Mouse (Mus musculus) neural tube, embryonic 11.5 days (tissue): Measurements from ENCODE around the gene Olfr315. TPM values are rescaled to one million over a fixed set of nuclear protein-coding genes. Genes with fewer than 3 reads are reported as not detected.

Experiments used
- ATAC-seq: fragments of 200-750 bp; cut with Nextera tagmentation; 2 replicates; pipeline ENCODE4 v1.8.0; 2017; ENCODE audit warnings: moderate number of reproducible peaks, mild to moderate bottlenecking, moderate TSS enrichment, moderate library complexity; ENCODE audit not compliant: insufficient read depth, low FRiP score, low TSS enrichment
- DNase-seq: peaks from one replicate; pipeline ENCODE4 v3.0.0-alpha.2; 2015; ENCODE audit warnings: low spot score
- H3K27ac ChIP-seq: fragments of 300-500 bp; sonication (generic); 2 replicates; pipeline ENCODE4 v1.5.1; 2014; ENCODE audit warnings: low read depth, mild to moderate bottlenecking, low read length
- H3K27me3 ChIP-seq: fragments of 300-500 bp; sonication (generic); 2 replicates; pipeline ENCODE4 v1.6.1; 2014; ENCODE audit warnings: mild to moderate bottlenecking, low read length, mixed read lengths; ENCODE audit not compliant: control insufficient read depth, insufficient read depth
- H3K36me3 ChIP-seq: fragments of 300-500 bp; sonication (generic); 2 replicates; pipeline ENCODE4 v1.6.1; 2014; ENCODE audit warnings: mild to moderate bottlenecking, low read length, moderate library complexity, mixed read lengths; ENCODE audit not compliant: control insufficient read depth, insufficient read depth
- H3K4me1 ChIP-seq: fragments of 300-500 bp; sonication (generic); 2 replicates; pipeline ENCODE4 v1.6.1; 2014; ENCODE audit warnings: low read length, mixed read lengths; ENCODE audit not compliant: control insufficient read depth, insufficient read depth
- H3K4me2 ChIP-seq: fragments of 300-500 bp; sonication (generic); 2 replicates; pipeline ENCODE4 v1.6.1; 2014; ENCODE audit warnings: low read depth, mild to moderate bottlenecking, moderate library complexity
- H3K4me3 ChIP-seq: fragments of 300-500 bp; sonication (generic); 2 replicates; pipeline ENCODE4 v1.5.1; 2014; ENCODE audit warnings: low read depth, low read length
- H3K9ac ChIP-seq: fragments of 300-500 bp; sonication (generic); 2 replicates; pipeline ENCODE4 v1.6.1; 2014; ENCODE audit warnings: mild to moderate bottlenecking, low read length
- H3K9me3 ChIP-seq: fragments of 300-500 bp; sonication (generic); 2 replicates; pipeline ENCODE4 v1.6.1; 2016; ENCODE audit warnings: low read length; ENCODE audit not compliant: control insufficient read depth
- WGBS: fragments of 180-500 bp; shearing (Covaris S2); extraction: QIAGEN DNeasy Blood & Tissue Kit; methylation state at CpG from one replicate; pipeline ENCODE4 v1.1.7; 2014; 5-methylcytosine and 5-hydroxymethylcytosine counted together
- polyA plus RNA-seq: library from polyadenylated mRNA; unstranded; fragments of >200 nt; fragmentation: Nextera tagmentation; extraction: Ambion mirVana; gene quantifications from 2 replicates; pipeline ENCODE4 v1.2.1, GENCODE M21; 2014

Gene Olfr315
- polyA plus RNA-seq, 1 experiment from 2014 or later: not detected

GRCm38 (mm10) chr11:58787651-58788050 is 14.7 kb downstream of the Olfr315 start:
- no peaks in the 10 kb centered on the region for H3K27me3 ChIP-seq
- no peaks in the 10 kb centered on the region for H3K9me3 ChIP-seq
- DNase-seq (no peak), ATAC-seq (no peak)
- H3K4me2 ChIP-seq: no peak overlapping the region
- H3K9ac ChIP-seq: no peak overlapping the region
- WGBS: 90% methylated on average over 10 of the region's 10 CpGs
- no peak overlapping the region for H3K4me3 ChIP-seq
- H3K36me3 ChIP-seq: no peaks in the 10 kb centered on the region
- no peaks in the 10 kb centered on the region for H3K4me1 ChIP-seq
- no peak overlapping the region for H3K27ac ChIP-seq

GRCm38 (mm10) chr11:58788346-58788745 is 15.4 kb downstream of the Olfr315 start:
- 89% methylated on average over 8 of the region's 8 CpGs for WGBS
- no peak overlapping the region for H3K4me3 ChIP-seq
- no peaks in the 10 kb centered on the region for H3K27me3 ChIP-seq
- no peaks in the 10 kb centered on the region for H3K4me1 ChIP-seq
- H3K4me2 ChIP-seq: no peak overlapping the region
- DNase-seq (no peak), ATAC-seq (no peak)
- no peak overlapping the region for H3K9ac ChIP-seq
- no peaks in the 10 kb centered on the region for H3K9me3 ChIP-seq
- no peaks in the 10 kb centered on the region for H3K36me3 ChIP-seq
- no peak overlapping the region for H3K27ac ChIP-seq

- no peak overlapping the region for H3K4me3 ChIP-seq
- no peak for ATAC-seq
- H3K36me3 ChIP-seq: no peaks in the 10 kb centered on the region
- no peak overlapping the region for H3K4me2 ChIP-seq
- H3K9ac ChIP-seq: no peak overlapping the region
- 39% methylated on average over 3 of the region's 3 CpGs for WGBS
- H3K9me3 ChIP-seq: no peaks in the 10 kb centered on the region
- DNase-seq: no peak
- no peaks in the 10 kb centered on the region for H3K4me1 ChIP-seq
- no peaks in the 10 kb centered on the region for H3K27me3 ChIP-seq
- H3K27ac ChIP-seq: no peak overlapping the region
Observed at GRCm38 (mm10) chr11:58789532-58789931, 16.5 kb downstream of the Olfr315 start.

GRCm38 (mm10) chr11:58790053-58790452 is 17.1 kb downstream of the Olfr315 start:
- Histone ChIP-seq H3K4me3 (no peak overlapping the region), H3K27ac (no peak overlapping the region), H3K36me3 (no peaks in the 10 kb centered on the region), H3K9ac (no peak overlapping the region), H3K27me3 (no peaks in the 10 kb centered on the region), H3K4me2 (no peak overlapping the region), H3K9me3 (no peaks in the 10 kb centered on the region), H3K4me1 (no peaks in the 10 kb centered on the region)
- 72% methylated on average over 2 of the region's 2 CpGs for WGBS
- ATAC-seq (no peak), DNase-seq (no peak)

GRCm38 (mm10) chr11:58790646-58791045 is 17.7 kb downstream of the Olfr315 start:
- WGBS: 89% methylated on average over 6 of the region's 6 CpGs
- Histone ChIP-seq H3K4me2 (no peak overlapping the region), H3K4me1 (no peaks in the 10 kb centered on the region), H3K9ac (no peak overlapping the region), H3K9me3 (no peaks in the 10 kb centered on the region), H3K4me3 (no peak overlapping the region), H3K27me3 (no peaks in the 10 kb centered on the region), H3K27ac (no peak overlapping the region), H3K36me3 (no peaks in the 10 kb centered on the region)
- ATAC-seq (no peak), DNase-seq (no peak)

- no peak overlapping the region for H3K4me2 ChIP-seq
- no peak overlapping the region for H3K27ac ChIP-seq
- H3K9ac ChIP-seq: no peak overlapping the region
- no peaks in the 10 kb centered on the region for H3K27me3 ChIP-seq
- WGBS: 72% methylated on average over 2 of the region's 2 CpGs
- no peak overlapping the region for H3K4me3 ChIP-seq
- no peaks in the 10 kb centered on the region for H3K9me3 ChIP-seq
- no peaks in the 10 kb centered on the region for H3K36me3 ChIP-seq
- DNase-seq (no peak), ATAC-seq (no peak)
- H3K4me1 ChIP-seq: no peaks in the 10 kb centered on the region
Observed at GRCm38 (mm10) chr11:58795856-58796255, 22.9 kb downstream of the Olfr315 start.

GRCm38 (mm10) chr11:58796850-58797249 is 23.9 kb downstream of the Olfr315 start:
- no peak overlapping the region for H3K27ac ChIP-seq
- H3K4me1 ChIP-seq: peaks cover 5% of the 10 kb centered on the region; the same call in 1 of the 2 replicates
- no peaks in the 10 kb centered on the region for H3K27me3 ChIP-seq
- no peak overlapping the region for H3K9ac ChIP-seq
- H3K36me3 ChIP-seq: no peaks in the 10 kb centered on the region
- no peak overlapping the region for H3K4me2 ChIP-seq
- DNase-seq (no peak), ATAC-seq (no peak)
- H3K4me3 ChIP-seq: no peak overlapping the region
- H3K9me3 ChIP-seq: no peaks in the 10 kb centered on the region
- WGBS: 83% methylated on average over 7 of the region's 7 CpGs

GRCm38 (mm10) chr11:58799747-58800146 is 26.8 kb downstream of the Olfr315 start:
- Histone ChIP-seq H3K27ac (no peak overlapping the region), H3K4me1 (peaks cover 10% of the 10 kb centered on the region; the same call in 1 of the 2 replicates), H3K27me3 (no peaks in the 10 kb centered on the region), H3K4me3 (no peak overlapping the region), H3K9ac (no peak overlapping the region), H3K9me3 (no peaks in the 10 kb centered on the region), H3K36me3 (no peaks in the 10 kb centered on the region), H3K4me2 (no peak overlapping the region)
- WGBS: 75% methylated on average over 5 of the region's 5 CpGs
- ATAC-seq (no peak), DNase-seq (no peak)

GRCm38 (mm10) chr11:58801558-58802228 is 28.7 kb downstream of the Olfr315 start, which contains the start of gene Fam183b:
Gene Fam183b (minus strand): TSS chr11:58801960.
- no peak within 1 kb of the TSS for H3K27ac ChIP-seq
- 42% methylated on average over 14 of the region's 14 CpGs for WGBS
- peaks cover 10% of the 10 kb centered on the region; the same call in 1 of the 2 replicates for H3K4me1 ChIP-seq
- H3K9ac ChIP-seq: 0 out of 2 replicates have a peak within 1 kb of the TSS, but pooled peaks have one; percentile 11
- H3K4me3 ChIP-seq: no peak within 1 kb of the TSS
- no peaks in the 10 kb centered on the region for H3K9me3 ChIP-seq
- H3K27me3 ChIP-seq: no peaks in the 10 kb centered on the region
- peak within 1 kb of the TSS; percentile 22 for H3K4me2 ChIP-seq
- ATAC-seq: peak; percentile 55; the same call in 1 of the 2 replicates
- no peaks in the 10 kb centered on the region for H3K36me3 ChIP-seq
- DNase-seq: peak; percentile 46
